Comparison of ENCODE assay signal across 7 mouse cellular contexts in genomic region chr14:27623368-27623767, GRCm38 (mm10). TPM values are rescaled to one million over a fixed set of nuclear protein-coding genes. Genes with fewer than 3 reads are reported as not detected.
DNase-seq lines count a peak whose midpoint lies in the region; ATAC-seq and TF ChIP-seq lines count a peak whose summit lies in the region.

No protein-coding gene starts in this region.

- no peak overlapping the region for H3K27ac ChIP-seq in embryonic facial prominence, embryonic 12.5 days
- H3K27ac ChIP-seq in liver, embryonic 15.5 days (replicated peaks) = no peak overlapping the region

- no peaks in the 10 kb centered on the region for H3K36me3 ChIP-seq in embryonic facial prominence, embryonic 12.5 days
- H3K36me3 ChIP-seq in liver, embryonic 15.5 days (replicated peaks) = no peaks in the 10 kb centered on the region

- TF ChIP-seq POLR2A in brain, embryonic 14.5 days (IDR thresholded peaks at IDR 0.05; ENCODE audit: borderline replicate concordance, extremely low read depth, insufficient read depth, insufficient read length, poor library complexity, severe bottlenecking) = no peak

- 0 out of 2 replicates have a peak, but pooled peaks cover 8% of the 10 kb centered on the region for H3K4me1 ChIP-seq in embryonic facial prominence, embryonic 12.5 days
- H3K4me1 ChIP-seq in liver, embryonic 15.5 days (replicated peaks) = 0 out of 2 replicates have a peak, but pooled peaks cover 3% of the 10 kb centered on the region

- peaks cover 14% of the 10 kb centered on the region; the same call in 1 of the 2 replicates for H3K27me3 ChIP-seq in embryonic facial prominence, embryonic 12.5 days
- peaks cover 40% of the 10 kb centered on the region for H3K27me3 ChIP-seq in liver, embryonic 15.5 days

- no peaks in the 10 kb centered on the region for H3K9me3 ChIP-seq in embryonic facial prominence, embryonic 12.5 days
- H3K9me3 ChIP-seq in liver, embryonic 15.5 days (replicated peaks) = no peaks in the 10 kb centered on the region

- TF ChIP-seq CTCF in brain, embryonic 14.5 days (IDR thresholded peaks at IDR 0.05; ENCODE audit: borderline replicate concordance, extremely low read depth, insufficient read depth, insufficient read length) = no peak

- peak overlapping the region; percentile 96 for H3K4me2 ChIP-seq in embryonic facial prominence, embryonic 12.5 days (replicated peaks)
- peak overlapping the region; percentile 64 for H3K4me2 ChIP-seq in liver, embryonic 15.5 days

- 5% methylated on average over 10 of the region's 10 CpGs for WGBS in embryonic facial prominence, embryonic 12.5 days
- 9% methylated on average over 10 of the region's 10 CpGs for WGBS in liver, embryonic 15.5 days (ENCODE audit: insufficient replicate concordance)

- H3K9ac ChIP-seq in embryonic facial prominence, embryonic 12.5 days = no peak overlapping the region
- no peak overlapping the region for H3K9ac ChIP-seq in liver, embryonic 15.5 days

- intact Hi-C loops in heart, postnatal 14 days (cut with DNase I) = no loop called here

- DNase-seq in brain, embryonic 14.5 days (ENCODE audit: low read depth) = peak; percentile 93
- DNase-seq in heart, postnatal 14 days = peak; percentile 10 to 51
- peak; percentile 70 to 87 for DNase-seq in layer of hippocampus, adult 18-20 months (ENCODE audit: low spot score in 2 of 2)
- peak; percentile 15 for DNase-seq in ovary, postnatal 14 days (ENCODE audit: low spot score)

- ATAC-seq in embryonic facial prominence, embryonic 12.5 days (ENCODE audit: insufficient number of reproducible peaks, insufficient read depth, low FRiP score, low TSS enrichment) = no peak
- no peak for ATAC-seq in liver, embryonic 15.5 days (ENCODE audit: insufficient read depth)
- no peak for ATAC-seq in monocyte, adult 5-6 weeks (replicated peaks; ENCODE audit: insufficient number of reproducible peaks, low FRiP score, low TSS enrichment, poor library complexity, severe bottlenecking)

- peak overlapping the region; percentile 64; the same call in 1 of the 2 replicates for H3K4me3 ChIP-seq in embryonic facial prominence, embryonic 12.5 days
- H3K4me3 ChIP-seq in liver, embryonic 15.5 days (replicated peaks) = peak overlapping the region; percentile 51

RNA-seq across cellular contexts. Expression of gene Erc2, which starts 1.1 kb away (rescaled TPM):
- 37.9 and 59.4 TPM in 2 replicates for polyA plus RNA-seq in brain, embryonic 14.5 days (2012; rRNA removed)
- polyA plus RNA-seq in embryonic facial prominence, embryonic 12.5 days (2016; fragmentation: Nextera tagmentation; extraction: Ambion mirVana) = 12.0 and 12.9 TPM in 2 replicates
- total RNA-seq in heart, postnatal 14 days (2021) = 1 to 10 TPM in 1 of 2 experiments, under 1 TPM in 1; 0.54 to 1.6 TPM
- total RNA-seq in layer of hippocampus, adult 18-20 months (2021) = 100 to 1,000 TPM; 198 to 199 TPM
- 1.3 and 1.9 TPM in 2 replicates for polyA plus RNA-seq in liver, embryonic 15.5 days (2015; fragmentation: Nextera tagmentation; extraction: Ambion mirVana)
- not detected in 3 replicates for total RNA-seq in monocyte, adult 5-6 weeks (2017)

Comparison
In these comparisons a context has a peak if more than half of its experiments do, and no peak if none do; other contexts are left out.
1. DNase-seq: peak in every context shown above with its lines; median percentile 93 in brain, embryonic 14.5 days; 78 in layer of hippocampus, adult 18-20 months; 30 in heart, postnatal 14 days; 15 in ovary, postnatal 14 days.
2. RNA of gene Erc2, which starts 1.1 kb away (total RNA-seq): 198 to 199 TPM in layer of hippocampus, adult 18-20 months; 0.54 to 1.6 TPM in heart, postnatal 14 days and not detected in monocyte, adult 5-6 weeks; every median in the first group is over 10 times any median in the second.